Mouse (Mus musculus) urinary bladder, adult 2 months (tissue): ENCODE measurements around the gene Prpf38b. TPM values are rescaled to one million over a fixed set of nuclear protein-coding genes. Genes with fewer than 3 reads are reported as not detected.

ENCODE experiments used
- DNase-seq: peaks from one replicate; pipeline ENCODE4 v3.0.0; 2022; ENCODE audit warnings: low spot score
- polyA plus RNA-seq: library from polyadenylated mRNA; depleted of rRNA; stranded (reverse); fragments of >200 nt; gene quantifications from 2 replicates; pipeline ENCODE4 v1.2.3, GENCODE M21; 2012; rRNA removed

Prpf38b gene
- polyA plus RNA-seq = 77.1 and 80.1 TPM in 2 replicates

- DNase-seq = peak; percentile 90
Observed at GRCm38 (mm10) chr3:108911548-108912413, at the start of gene Prpf38b. TSS of gene Prpf38b (minus strand) at chr3:108911727.

- DNase-seq = no peak
Observed at GRCm38 (mm10) chr3:108961226-108961625, 49.7 kb upstream of the Prpf38b start.

- DNase-seq = no peak
Observed at GRCm38 (mm10) chr3:108959680-108960295, 48.3 kb upstream of the Prpf38b start.

DNA sequence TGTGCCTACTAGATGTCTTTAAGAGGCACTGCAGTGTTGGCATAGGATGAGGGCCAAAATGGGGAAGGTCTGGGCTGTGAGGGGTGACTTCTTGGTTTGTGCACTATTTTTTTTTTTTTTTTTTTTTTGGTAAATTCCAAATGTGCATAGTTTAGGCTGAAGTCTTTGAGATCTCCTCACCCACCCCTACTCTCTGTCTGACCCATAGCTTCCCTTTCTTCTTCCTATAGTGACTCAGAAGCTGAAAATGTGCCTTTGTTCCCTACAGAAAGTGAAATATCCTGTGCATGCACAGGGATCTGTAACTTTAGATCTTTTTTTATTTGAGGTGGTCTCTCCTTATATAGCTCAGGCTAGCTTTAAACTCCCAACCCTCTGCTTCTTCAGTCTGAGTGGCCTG, 46.4 kb upstream of the Prpf38b start:
- no peak for DNase-seq

DNA sequence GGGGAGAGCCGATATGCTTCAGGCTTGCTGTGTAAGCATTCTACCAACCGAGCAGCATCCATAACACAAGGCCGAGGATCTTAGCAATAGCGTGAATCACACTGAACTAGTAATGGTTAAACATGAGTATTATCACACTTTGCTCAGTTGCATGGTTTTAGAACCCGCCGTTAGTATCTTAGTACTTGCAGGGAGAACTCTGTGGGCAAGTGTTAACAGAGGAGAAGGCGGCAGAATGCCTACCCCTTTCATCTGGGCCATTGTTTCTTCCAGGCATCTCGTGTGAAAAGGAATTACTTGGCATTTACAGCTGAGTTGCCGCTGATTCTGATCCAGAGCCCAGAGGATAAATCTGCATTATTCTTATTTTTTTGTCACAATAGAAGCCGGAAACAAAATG, 29.5 kb upstream of the Prpf38b start:
- no peak for DNase-seq

DNA sequence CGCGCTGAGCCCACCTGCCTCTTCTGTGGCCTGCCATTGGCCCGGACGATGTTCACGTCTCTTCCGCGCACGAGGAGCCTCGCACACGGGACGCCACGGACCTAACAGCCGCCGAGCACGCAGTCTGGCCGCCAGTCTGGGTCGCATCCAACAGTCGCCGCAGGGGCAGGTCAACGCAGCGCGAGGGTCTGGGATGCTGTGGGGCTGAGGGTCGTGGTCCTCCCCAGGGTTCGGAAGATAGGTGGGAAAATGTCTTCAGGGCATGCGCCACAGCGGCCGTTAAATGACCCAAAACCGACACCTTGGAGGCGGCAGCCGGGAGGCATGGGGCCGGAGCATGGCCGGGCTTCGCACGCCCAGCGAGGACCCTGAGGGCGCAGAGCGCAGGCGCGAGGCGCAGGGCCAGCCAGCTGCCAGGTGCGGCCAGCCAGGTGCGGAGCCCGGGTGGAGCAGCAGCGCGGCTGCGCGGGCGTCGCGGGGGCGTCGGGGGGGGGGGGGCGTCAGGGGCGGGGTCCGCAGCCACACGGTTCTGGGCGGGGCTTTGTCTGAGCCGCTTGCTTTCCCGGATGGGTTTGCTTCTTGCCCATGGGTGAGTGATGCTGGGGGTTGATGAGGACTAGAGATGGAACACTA, 28.6 kb upstream of the Prpf38b start, which contains the start of gene Gm9857:
Gm9857 (minus strand) TSS at position 445 of the 633 bp plus-strand sequence.
- DNase-seq = no peak

GRCm38 (mm10) chr3:108939573-108939972, 28.0 kb upstream of the Prpf38b start, which contains the start of gene Henmt1:
TSS of gene Henmt1 (plus strand) at chr3:108939873.
- DNase-seq = no peak

DNA sequence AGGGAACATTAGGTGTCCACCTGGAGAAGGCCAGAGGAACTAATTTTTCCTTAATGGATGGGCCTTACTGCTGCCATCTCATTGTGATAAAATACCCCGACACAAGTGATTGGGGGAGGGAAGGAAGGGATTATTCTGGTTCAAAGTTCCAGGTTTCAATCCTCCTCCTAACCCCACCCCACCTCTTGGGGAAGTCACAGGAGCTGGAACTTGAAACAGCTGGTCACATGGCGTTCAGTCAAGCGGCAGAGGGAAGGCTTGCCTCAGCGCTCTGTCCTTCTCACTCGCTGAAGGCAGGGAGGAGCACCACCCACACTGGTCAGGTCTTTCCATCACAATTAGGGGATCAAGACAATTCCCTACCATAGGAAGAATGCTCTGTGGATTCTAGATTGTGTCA, 27.2 kb upstream of the Prpf38b start:
- DNase-seq = no peak

DNA sequence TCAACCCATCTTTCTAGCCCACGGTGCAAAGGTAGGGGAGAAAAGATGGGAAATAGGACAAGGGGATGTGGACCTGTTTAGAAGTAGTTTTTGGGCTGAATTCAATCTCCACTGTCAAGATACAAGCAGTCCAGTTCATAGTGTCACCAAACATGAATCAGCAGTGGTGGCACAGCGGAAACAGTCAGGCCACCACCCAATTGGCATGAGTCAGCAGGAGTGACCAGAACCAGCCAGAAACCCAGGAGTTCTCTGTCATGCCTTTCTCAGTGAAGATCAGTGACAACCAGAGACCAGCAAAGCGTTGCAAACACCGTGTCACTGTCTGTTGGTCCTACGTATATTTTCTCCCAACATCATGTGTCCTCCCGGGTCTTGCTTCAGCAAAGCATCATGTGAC, 22.0 kb upstream of the Prpf38b start:
- no peak for DNase-seq

- no peak for DNase-seq
Observed at GRCm38 (mm10) chr3:108926308-108926707, 14.8 kb upstream of the Prpf38b start.

DNA sequence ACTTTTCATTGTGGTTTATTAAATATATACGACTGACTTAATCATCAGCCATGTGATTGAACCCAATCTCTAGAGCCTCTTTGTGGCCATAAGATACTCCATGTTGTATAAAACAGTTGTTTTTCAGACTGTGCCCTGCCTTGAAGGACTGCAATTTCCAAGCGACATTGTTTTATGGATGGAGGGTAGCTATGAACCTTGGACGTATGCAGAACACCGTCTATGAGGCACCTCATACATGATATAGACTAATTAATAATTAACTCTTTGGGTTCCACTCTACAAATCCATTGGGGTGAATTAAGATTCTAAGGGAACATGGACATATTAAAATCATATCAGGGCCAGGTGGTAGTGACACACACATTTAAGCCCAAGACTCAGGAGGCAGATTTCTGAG, 14.2 kb upstream of the Prpf38b start:
- DNase-seq = no peak

DNA sequence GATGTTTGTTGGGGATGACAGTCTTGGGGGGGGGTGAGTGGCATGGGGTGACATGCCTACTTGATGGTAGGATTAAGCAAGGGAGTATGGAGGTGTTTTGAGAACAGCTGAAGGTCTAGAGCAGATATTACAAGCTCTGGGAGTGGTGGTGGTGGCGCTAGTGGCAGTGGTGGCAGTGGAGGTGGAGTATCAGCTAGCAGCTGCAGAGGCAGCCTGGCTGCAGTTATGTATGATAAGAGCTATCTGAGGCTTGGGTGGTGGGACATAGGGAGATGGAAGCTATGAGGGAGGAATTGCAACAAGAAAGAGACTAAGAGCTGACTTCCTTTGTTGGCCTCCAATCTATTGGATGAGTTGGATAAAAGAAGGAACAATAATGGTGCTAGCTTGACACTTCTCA, 10.3 kb upstream of the Prpf38b start:
- DNase-seq = no peak

GRCm38 (mm10) chr3:108920442-108921070, 9.0 kb upstream of the Prpf38b start:
- no peak for DNase-seq

GRCm38 (mm10) chr3:108918852-108919251, 7.3 kb upstream of the Prpf38b start:
- DNase-seq = no peak

- no peak for DNase-seq
Observed at GRCm38 (mm10) chr3:108917986-108918385, 6.5 kb upstream of the Prpf38b start.

DNA sequence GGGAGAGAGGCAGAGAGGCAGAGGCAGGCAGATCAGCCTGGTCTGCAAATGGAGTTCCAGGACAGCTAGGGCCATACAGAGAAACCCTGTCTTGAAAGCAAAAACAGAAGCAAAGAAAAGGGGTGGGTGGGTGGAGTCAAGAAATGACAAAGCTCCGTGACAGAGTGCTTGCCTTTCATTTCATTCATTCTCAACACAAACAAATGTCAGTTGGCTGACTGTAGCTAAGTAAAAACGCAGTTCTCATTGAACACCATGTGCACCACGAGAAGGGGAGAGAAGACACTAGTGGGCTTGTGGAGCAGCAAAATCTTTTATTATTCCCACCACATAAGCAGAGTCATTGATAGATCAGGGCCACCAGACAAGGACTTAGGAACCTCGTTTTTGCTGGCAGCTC, 5.3 kb upstream of the Prpf38b start:
- no peak for DNase-seq

- no peak for DNase-seq
Observed at GRCm38 (mm10) chr3:108915999-108916398, 4.5 kb upstream of the Prpf38b start.

- DNase-seq = peak; percentile 49
Observed at GRCm38 (mm10) chr3:108911081-108911547, 413 bp downstream of the Prpf38b start.

- DNase-seq = peak; percentile 25
Observed at GRCm38 (mm10) chr3:108910303-108911080, 1.0 kb downstream of the Prpf38b start.

DNA sequence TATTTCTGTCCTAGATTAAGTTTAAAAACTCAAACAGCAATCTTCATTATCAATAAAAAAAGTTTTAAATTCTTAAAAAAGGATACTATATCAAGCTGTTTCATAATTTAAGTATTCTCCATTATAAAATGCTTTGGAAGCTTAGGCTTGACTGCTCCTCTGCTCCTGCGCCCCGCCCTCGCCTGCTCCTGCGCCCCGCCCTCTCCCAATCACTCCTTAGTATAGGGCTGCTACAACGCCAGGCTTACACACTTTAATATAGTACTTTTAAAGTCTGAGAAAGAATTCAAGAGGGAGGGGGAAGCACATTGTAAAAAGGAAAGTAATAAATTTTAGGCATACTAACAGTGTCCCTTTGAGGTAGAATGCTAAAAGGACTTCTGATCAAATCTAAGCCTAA, 8.6 kb downstream of the Prpf38b start:
- DNase-seq = no peak

DNA sequence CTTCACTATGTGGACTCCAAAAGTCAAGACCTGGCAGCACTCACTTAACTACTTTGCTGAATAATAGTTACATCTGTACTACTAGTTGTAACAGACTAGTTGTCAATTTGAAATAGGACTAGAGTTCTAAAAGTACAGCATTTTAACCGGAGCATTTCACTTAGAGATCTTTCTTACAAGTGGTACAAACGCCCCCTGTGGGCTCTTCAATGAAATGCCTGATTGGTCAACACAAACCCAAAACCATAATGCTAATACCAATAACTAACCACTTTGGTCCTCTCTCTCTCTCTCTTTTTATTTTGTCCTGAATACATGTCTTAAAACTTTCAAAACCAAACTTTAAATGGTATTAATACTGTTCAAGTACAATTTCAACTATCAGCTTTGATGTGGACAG, 9.5 kb downstream of the Prpf38b start:
- DNase-seq = no peak
